Mouse (Mus musculus): ENCODE measurements around the gene Olfr824. TPM values are rescaled to one million over a fixed set of nuclear protein-coding genes. Genes with fewer than 3 reads are reported as not detected.
"Not testable (repeated sequence)": the region's sequence is repeated elsewhere in the genome, so short reads cannot be mapped to it uniquely, and the experiment has no call there.

Gene Olfr824
- total RNA-seq (2017) = not detected in 2 replicates

- ATAC-seq (replicated peaks; ENCODE audit: low read depth, poor library complexity, severe bottlenecking) = not testable (repeated sequence)
Observed at GRCm38 (mm10) chr10:130129900-130130299, at the start of gene Olfr824. Gene Olfr824 (minus strand): TSS chr10:130130000.

GRCm38 (mm10) chr10:130166666-130167065 lies 36.9 kb upstream of the Olfr824 start, which contains the start of gene Olfr825:
Gene Olfr825 (minus strand): TSS chr10:130166766.
- ATAC-seq (replicated peaks; ENCODE audit: low read depth, poor library complexity, severe bottlenecking) = no peak

- no peak for ATAC-seq (replicated peaks; ENCODE audit: low read depth, poor library complexity, severe bottlenecking)
Observed at GRCm38 (mm10) chr10:130165196-130165595, 35.4 kb upstream of the Olfr824 start.

- no peak for ATAC-seq (replicated peaks; ENCODE audit: low read depth, poor library complexity, severe bottlenecking)
Observed at GRCm38 (mm10) chr10:130144121-130144520, 14.3 kb upstream of the Olfr824 start.

GRCm38 (mm10) chr10:130142481-130142880 lies 12.7 kb upstream of the Olfr824 start:
- not testable (repeated sequence) for ATAC-seq (replicated peaks; ENCODE audit: low read depth, poor library complexity, severe bottlenecking)

GRCm38 (mm10) chr10:130134811-130135210 lies 5.0 kb upstream of the Olfr824 start:
- ATAC-seq (replicated peaks; ENCODE audit: low read depth, poor library complexity, severe bottlenecking) = no peak

- ATAC-seq (replicated peaks; ENCODE audit: low read depth, poor library complexity, severe bottlenecking) = not testable (repeated sequence)
Observed at GRCm38 (mm10) chr10:130116045-130116444, 13.8 kb downstream of the Olfr824 start.

- ATAC-seq (replicated peaks; ENCODE audit: low read depth, poor library complexity, severe bottlenecking) = not testable (repeated sequence)
Observed at GRCm38 (mm10) chr10:130115283-130115682, 14.5 kb downstream of the Olfr824 start, which contains the start of gene Olfr823. Gene Olfr823 (minus strand): TSS chr10:130115383.

- ATAC-seq (replicated peaks; ENCODE audit: low read depth, poor library complexity, severe bottlenecking) = peak; percentile 70; the same call in 1 of the 2 replicates
Observed at GRCm38 (mm10) chr10:130096104-130096503, 33.7 kb downstream of the Olfr824 start.

GRCm38 (mm10) chr10:130092838-130093440 lies 36.9 kb downstream of the Olfr824 start:
- ATAC-seq (replicated peaks; ENCODE audit: low read depth, poor library complexity, severe bottlenecking) = peak; percentile 96

Other genes with a start within 250 kb of the Olfr824 start
- not detected in 2 replicates for gene Olfr815, start 224.1 kb downstream of the Olfr824 start, total RNA-seq (2017)
- gene Olfr816, start 214.4 kb downstream of the Olfr824 start, total RNA-seq (2017) = not detected in 2 replicates
- gene Olfr818, start 180.9 kb downstream of the Olfr824 start, total RNA-seq (2017) = not detected in 2 replicates
- gene Olfr819, start 162.7 kb downstream of the Olfr824 start, total RNA-seq (2017) = not detected in 2 replicates
- not detected in 2 replicates for gene Olfr247, start 153.9 kb downstream of the Olfr824 start, total RNA-seq (2017)
- not detected in 2 replicates for gene Gm10310, start 144.9 kb downstream of the Olfr824 start, total RNA-seq (2017)
- not detected in 2 replicates for gene Olfr820, start 117.4 kb downstream of the Olfr824 start, total RNA-seq (2017)
- gene Olfr821, start 99.7 kb downstream of the Olfr824 start, total RNA-seq (2017) = not detected in 2 replicates
- gene Olfr822, start 58.8 kb downstream of the Olfr824 start, total RNA-seq (2017) = not detected in 2 replicates
- not detected in 2 replicates for gene Olfr823, start 14.6 kb downstream of the Olfr824 start, total RNA-seq (2017)
- gene Olfr825, start 36.8 kb upstream of the Olfr824 start, total RNA-seq (2017) = not detected in 2 replicates
- not detected in 2 replicates for gene Olfr826, start 54.2 kb upstream of the Olfr824 start, total RNA-seq (2017)
- not detected in 2 replicates for gene Olfr827, start 84.4 kb upstream of the Olfr824 start, total RNA-seq (2017)
- not detected in 2 replicates for gene Neurod4, start 150.2 kb upstream of the Olfr824 start, total RNA-seq (2017)
- gene Tespa1, start 192.9 kb upstream of the Olfr824 start, total RNA-seq (2017) = 85.8 and 126 TPM in 2 replicates